Mouse (Mus musculus): ENCODE measurements at regions not wholly inside any gene's neighbourhood (a gene's known extent, or its start where the extent isn't known, plus 50 kb on each side); places are given as distances from the start of the nearest gene placed in this dataset.

DNA sequence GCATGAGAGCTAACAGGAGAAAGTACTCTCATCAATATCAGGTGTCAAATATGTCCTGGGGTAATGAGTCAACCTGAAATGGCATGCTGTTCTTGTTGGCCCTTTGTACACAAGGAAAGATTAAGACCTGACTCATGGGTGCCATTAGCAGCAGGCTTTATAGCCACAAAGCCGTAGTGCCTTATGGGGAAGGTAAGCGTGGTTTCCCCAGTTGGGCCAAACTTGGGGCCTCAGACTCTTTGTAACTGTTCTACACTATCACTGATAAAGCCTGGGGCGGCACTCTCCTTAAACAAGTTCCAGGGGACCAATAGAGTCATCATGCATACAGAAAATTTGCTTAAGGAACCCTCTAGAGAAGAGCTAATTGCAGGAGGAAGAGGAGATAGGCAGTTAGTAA lies 1228.9 kb upstream of the A1bg start:
- TF ChIP-seq CTCF (IDR thresholded peaks at IDR 0.05; ENCODE audit: extremely low read depth, insufficient read depth, insufficient read length, insufficient replicate concordance): no peak
- no peak for TF ChIP-seq POLR2A (IDR thresholded peaks at IDR 0.05; ENCODE audit: low read depth, low read length)
- DNase-seq (ENCODE audit: low read depth in 1 of 2, low spot score in 2 of 2): no peak
- H3K27ac ChIP-seq (ENCODE audit: insufficient read depth, low read length): no peak overlapping the region
- no peaks in the 10 kb centered on the region for H3K4me1 ChIP-seq (ENCODE audit: control insufficient read depth, insufficient read depth, insufficient read length)
- H3K27me3 ChIP-seq (ENCODE audit: control insufficient read depth, insufficient read depth, low read length): no peaks in the 10 kb centered on the region
- H3K36me3 ChIP-seq (ENCODE audit: control insufficient read depth, insufficient read depth, low read length): no peaks in the 10 kb centered on the region
- H3K4me3 ChIP-seq (ENCODE audit: extremely low read depth, insufficient read depth, insufficient read length): no peak overlapping the region
- 82% methylated on average over 3 of the region's 3 CpGs for WGBS

DNA sequence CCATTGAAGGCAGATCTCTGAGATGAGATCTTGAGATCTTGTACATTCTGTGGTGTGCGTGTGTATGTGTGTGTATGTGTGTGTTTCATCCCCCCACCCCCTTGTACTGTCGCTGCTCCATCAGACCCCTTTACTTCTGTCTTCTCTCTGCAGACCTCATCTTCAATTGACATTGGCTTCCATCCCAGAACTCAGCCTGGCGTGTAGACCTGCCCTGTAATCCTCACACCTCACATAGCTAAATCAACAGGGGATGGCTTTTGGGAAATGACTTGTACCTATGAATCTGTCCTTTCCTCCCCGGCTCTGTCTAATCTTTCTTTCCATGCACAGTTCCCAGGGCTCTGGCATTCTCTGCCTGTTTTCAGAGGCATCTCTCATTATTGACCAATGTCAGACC lies 1227.5 kb upstream of the A1bg start:
- Histone ChIP-seq H3K36me3 (ENCODE audit: control insufficient read depth, insufficient read depth, low read length) (no peaks in the 10 kb centered on the region), H3K27me3 (ENCODE audit: control insufficient read depth, insufficient read depth, low read length) (no peaks in the 10 kb centered on the region), H3K4me1 (ENCODE audit: control insufficient read depth, insufficient read depth, insufficient read length) (no peaks in the 10 kb centered on the region), H3K4me3 (ENCODE audit: extremely low read depth, insufficient read depth, insufficient read length) (no peak overlapping the region), H3K27ac (ENCODE audit: insufficient read depth, low read length) (no peak overlapping the region)
- no peak for TF ChIP-seq POLR2A (IDR thresholded peaks at IDR 0.05; ENCODE audit: low read depth, low read length)
- no peak for TF ChIP-seq CTCF (IDR thresholded peaks at IDR 0.05; ENCODE audit: extremely low read depth, insufficient read depth, insufficient read length, insufficient replicate concordance)
- DNase-seq (ENCODE audit: low read depth in 1 of 2, low spot score in 2 of 2): no peak
- WGBS: 92% methylated on average over 4 of the region's 4 CpGs

DNA sequence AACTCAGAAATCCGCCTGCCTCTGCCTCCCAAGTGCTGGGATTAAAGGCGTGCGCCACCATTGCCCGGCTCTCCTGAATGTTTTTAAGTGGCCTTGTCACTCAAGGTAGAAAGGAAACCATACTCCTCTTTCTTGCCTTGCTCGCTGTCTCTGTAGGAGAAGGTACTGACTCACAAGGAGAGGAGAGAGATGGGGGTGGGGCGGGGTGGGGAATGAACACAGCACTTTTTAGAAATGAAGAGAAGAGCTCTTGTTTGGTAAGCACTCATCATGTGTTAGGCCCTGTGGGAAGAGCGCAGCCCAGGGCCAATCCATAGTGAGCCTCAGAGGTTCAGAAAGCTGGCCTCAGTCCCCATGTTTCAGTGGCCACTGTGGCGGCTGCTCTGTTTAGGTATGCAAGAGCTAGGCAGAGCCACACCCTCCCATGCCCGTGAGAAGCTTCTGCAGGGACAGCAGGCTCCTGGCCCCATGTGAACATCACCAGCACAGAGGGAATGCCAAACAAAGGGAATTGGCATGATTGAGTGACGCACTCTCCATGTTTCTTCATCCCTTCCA lies 1225.9 kb upstream of the A1bg start:
- no peak overlapping the region for H3K27ac ChIP-seq (ENCODE audit: insufficient read depth, low read length)

DNA sequence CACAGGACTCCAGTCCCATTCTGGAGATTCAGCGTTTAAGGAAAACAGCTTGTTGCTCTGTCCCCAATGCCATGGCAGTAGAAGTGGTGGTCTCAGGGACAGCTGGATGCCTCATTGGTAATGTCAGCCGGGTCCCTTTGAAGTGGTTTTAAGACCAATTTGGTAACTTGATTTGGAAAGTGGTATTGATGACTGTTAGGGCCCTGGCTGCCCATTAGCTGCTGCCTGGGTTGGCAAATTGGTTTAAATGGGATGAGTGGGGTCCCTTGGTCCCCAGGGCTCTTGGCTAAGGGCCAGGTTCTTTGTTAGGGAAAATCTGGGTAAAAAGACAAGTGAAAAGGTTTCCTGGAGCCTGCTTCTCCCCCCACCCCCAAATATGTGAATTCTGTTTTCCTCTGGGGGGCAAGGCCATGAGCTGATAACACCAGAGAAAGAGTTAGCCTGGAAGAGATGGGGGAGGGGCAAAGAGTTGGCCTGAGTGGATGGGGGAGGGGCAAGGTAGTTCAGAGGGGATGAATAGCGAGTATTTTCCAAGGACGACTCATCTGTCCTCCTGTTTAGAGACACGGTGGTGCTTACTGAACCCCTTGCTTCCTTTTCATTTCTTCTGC lies 1224.6 kb upstream of the A1bg start:
- Histone ChIP-seq H3K27ac (ENCODE audit: insufficient read depth, low read length) (no peak overlapping the region), H3K4me3 (ENCODE audit: extremely low read depth, insufficient read depth, insufficient read length) (no peak overlapping the region), H3K36me3 (ENCODE audit: control insufficient read depth, insufficient read depth, low read length) (no peaks in the 10 kb centered on the region), H3K27me3 (ENCODE audit: control insufficient read depth, insufficient read depth, low read length) (no peaks in the 10 kb centered on the region), H3K4me1 (ENCODE audit: control insufficient read depth, insufficient read depth, insufficient read length) (peaks cover 3% of the 10 kb centered on the region; the same call in 1 of the 2 replicates)
- no peak for TF ChIP-seq POLR2A (IDR thresholded peaks at IDR 0.05; ENCODE audit: low read depth, low read length)
- no peak for TF ChIP-seq CTCF (IDR thresholded peaks at IDR 0.05; ENCODE audit: extremely low read depth, insufficient read depth, insufficient read length, insufficient replicate concordance)
- DNase-seq (ENCODE audit: low read depth in 1 of 2, low spot score in 2 of 2): no peak
- 91% methylated on average over 5 of the region's 5 CpGs for WGBS

More for the DNA sequence above, 1225.9 kb upstream of the A1bg start:
- no peaks in the 10 kb centered on the region for H3K27me3 ChIP-seq (ENCODE audit: control insufficient read depth, insufficient read depth, low read length)
- no peak for DNase-seq (ENCODE audit: low read depth in 1 of 2, low spot score in 2 of 2)
- H3K4me1 ChIP-seq (ENCODE audit: control insufficient read depth, insufficient read depth, insufficient read length): no peaks in the 10 kb centered on the region; the same call in 1 of the 2 replicates
- no peaks in the 10 kb centered on the region for H3K36me3 ChIP-seq (ENCODE audit: control insufficient read depth, insufficient read depth, low read length)
- TF ChIP-seq POLR2A (IDR thresholded peaks at IDR 0.05; ENCODE audit: low read depth, low read length): no peak
- TF ChIP-seq CTCF (IDR thresholded peaks at IDR 0.05; ENCODE audit: extremely low read depth, insufficient read depth, insufficient read length, insufficient replicate concordance): no peak
- WGBS: 85% methylated on average over 10 of the region's 10 CpGs
- no peak overlapping the region for H3K4me3 ChIP-seq (ENCODE audit: extremely low read depth, insufficient read depth, insufficient read length)

DNA sequence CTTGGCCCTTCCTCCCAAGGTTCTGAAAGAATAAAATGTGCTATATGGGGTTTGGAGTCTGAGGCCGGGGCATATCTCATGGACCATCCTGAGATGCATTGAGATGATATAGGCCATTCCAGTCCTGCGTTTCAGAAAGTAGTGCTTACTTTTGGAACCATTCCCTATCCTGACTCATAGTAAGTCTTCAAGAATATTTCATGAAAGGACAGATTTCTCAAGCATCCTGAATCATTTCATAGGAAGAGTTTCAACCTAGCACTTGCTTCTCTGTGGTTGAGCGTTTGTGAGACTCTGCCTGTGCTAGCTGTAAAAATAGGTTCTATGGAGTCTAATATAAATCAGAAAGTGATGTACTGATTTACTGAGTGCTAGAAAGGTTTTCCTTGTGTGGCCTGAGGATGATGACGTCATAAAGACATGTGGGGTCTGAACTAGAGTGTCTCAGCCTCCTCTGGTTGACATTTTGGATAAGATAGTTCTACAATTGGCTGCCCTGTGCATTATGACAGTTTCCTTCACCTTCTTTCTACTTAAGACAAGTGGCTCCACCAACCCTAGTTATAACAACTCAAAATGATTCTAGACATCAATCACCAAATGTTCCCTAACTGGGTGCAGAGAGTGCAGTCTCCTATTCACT lies 1223.0 kb upstream of the A1bg start:
- H3K4me3 ChIP-seq (ENCODE audit: extremely low read depth, insufficient read depth, insufficient read length): no peak overlapping the region
- no peak overlapping the region for H3K27ac ChIP-seq (ENCODE audit: insufficient read depth, low read length)
- H3K4me1 ChIP-seq (ENCODE audit: control insufficient read depth, insufficient read depth, insufficient read length): peaks cover 3% of the 10 kb centered on the region; the same call in 1 of the 2 replicates
- no peaks in the 10 kb centered on the region for H3K36me3 ChIP-seq (ENCODE audit: control insufficient read depth, insufficient read depth, low read length)
- TF ChIP-seq CTCF (IDR thresholded peaks at IDR 0.05; ENCODE audit: extremely low read depth, insufficient read depth, insufficient read length, insufficient replicate concordance): no peak
- TF ChIP-seq POLR2A (IDR thresholded peaks at IDR 0.05; ENCODE audit: low read depth, low read length): no peak
- no peak for DNase-seq (ENCODE audit: low read depth in 1 of 2, low spot score in 2 of 2)
- WGBS: 85% methylated on average over 4 of the region's 4 CpGs
- H3K27me3 ChIP-seq (ENCODE audit: control insufficient read depth, insufficient read depth, low read length): no peaks in the 10 kb centered on the region

DNA sequence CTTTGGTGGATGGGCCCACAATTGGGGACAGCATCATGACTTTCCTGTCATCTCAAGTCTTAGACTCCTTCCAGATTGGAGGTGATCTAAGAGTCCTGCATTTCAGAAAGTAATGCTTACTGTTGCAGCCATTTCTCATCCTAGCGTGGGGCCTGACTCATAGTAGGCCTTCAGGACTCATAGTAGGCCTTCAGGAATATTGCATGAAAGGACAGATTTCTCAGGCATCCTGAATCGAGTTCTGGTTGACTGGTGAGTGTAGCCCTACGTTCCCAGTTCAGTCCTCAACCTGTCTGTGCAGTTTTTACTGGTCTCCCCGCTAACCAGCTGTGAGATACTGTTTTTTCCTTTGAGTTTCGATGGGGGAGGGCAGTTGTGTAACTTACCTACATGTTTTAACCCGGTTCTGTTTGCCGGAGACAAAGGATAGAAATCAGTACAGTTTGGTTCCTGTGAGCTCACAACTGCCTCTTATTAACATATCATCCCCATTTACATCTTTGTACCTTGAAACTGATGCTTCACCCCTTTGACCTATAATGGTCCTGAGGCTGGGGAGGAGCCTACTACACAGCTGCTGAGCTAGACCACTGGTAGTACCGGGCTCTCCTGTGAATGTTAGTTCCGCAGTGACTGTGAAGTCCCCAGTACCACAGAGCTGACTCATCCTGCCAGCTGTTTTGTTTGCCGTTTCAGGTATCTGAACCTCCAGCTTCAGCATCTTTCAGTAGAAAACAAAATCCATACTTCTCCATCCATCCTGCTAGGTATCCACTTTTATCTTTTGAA lies 1222.2 kb upstream of the A1bg start:
- no peaks in the 10 kb centered on the region for H3K36me3 ChIP-seq (ENCODE audit: control insufficient read depth, insufficient read depth, low read length)
- H3K27me3 ChIP-seq (ENCODE audit: control insufficient read depth, insufficient read depth, low read length): no peaks in the 10 kb centered on the region
- no peak for DNase-seq (ENCODE audit: low read depth in 1 of 2, low spot score in 2 of 2)
- no peak for TF ChIP-seq POLR2A (IDR thresholded peaks at IDR 0.05; ENCODE audit: low read depth, low read length)
- TF ChIP-seq CTCF (IDR thresholded peaks at IDR 0.05; ENCODE audit: extremely low read depth, insufficient read depth, insufficient read length, insufficient replicate concordance): no peak
- no peak overlapping the region for H3K4me3 ChIP-seq (ENCODE audit: extremely low read depth, insufficient read depth, insufficient read length)
- peaks cover 3% of the 10 kb centered on the region; the same call in 1 of the 2 replicates for H3K4me1 ChIP-seq (ENCODE audit: control insufficient read depth, insufficient read depth, insufficient read length)
- H3K27ac ChIP-seq (ENCODE audit: insufficient read depth, low read length): no peak overlapping the region
- WGBS: 82% methylated on average over 10 of the region's 10 CpGs

Measured in spleen, adult 2 months (tissue).